Mouse (Mus musculus) MEL (cell line): ENCODE measurements at regions not wholly inside any gene's neighbourhood (a gene's known extent, or its start where the extent isn't known, plus 50 kb on each side); places are given as distances from the start of the nearest gene placed in this dataset.

ENCODE experiments used
- DNase-seq: peaks from one replicate; pipeline ENCODE4 v3.0.0; 2011; ENCODE audit warnings: low read depth, low spot score
- H3K27ac ChIP-seq: 2 replicates; pipeline ENCODE4 v1.5.1; 2012; ENCODE audit warnings: low read depth, mild to moderate bottlenecking, control low read depth, low read length, moderate library complexity; ENCODE audit not compliant: control insufficient read depth
- H3K27me3 ChIP-seq, 2 experiments: fragments of 150-350 bp in 1 of 2; sonication (generic) in 1 of 2; 2 replicates each; pipeline ENCODE4 v1.6.1; 2012; ENCODE audit warnings: low read length in 2 of 2, mild to moderate bottlenecking in 2 of 2, improper control_type of control experiment in 1 of 2, moderate library complexity in 1 of 2; ENCODE audit not compliant: insufficient read depth in 2 of 2, control insufficient read depth in 1 of 2
- H3K36me3 ChIP-seq, 2 experiments: 2 replicates each; pipeline ENCODE4 v1.6.1; 2012 to 2014; ENCODE audit warnings: low read length in 2 of 2, improper control_type of control experiment in 1 of 2, inconsistent platforms in 1 of 2, mild to moderate bottlenecking in 1 of 2; ENCODE audit not compliant: insufficient read depth in 2 of 2, control insufficient read depth in 1 of 2
- H3K4me1 ChIP-seq, 2 experiments: fragments of 150-350 bp in 1 of 2; sonication (generic) in 1 of 2; 2 replicates each; pipeline ENCODE4 v1.6.1; 2012; ENCODE audit warnings: low read length in 2 of 2, improper control_type of control experiment in 1 of 2, mild to moderate bottlenecking in 1 of 2; ENCODE audit not compliant: insufficient read depth in 2 of 2, control insufficient read depth in 1 of 2
- H3K4me3 ChIP-seq, 2 experiments: fragments of 150-350 bp in 1 of 2; sonication (generic) in 1 of 2; 2 replicates each; pipeline ENCODE4 v1.5.1; 2012; ENCODE audit warnings: low read depth in 2 of 2, low read length in 2 of 2, mild to moderate bottlenecking in 2 of 2, moderate library complexity in 2 of 2, control low read depth in 1 of 2, improper control_type of control experiment in 1 of 2; ENCODE audit not compliant: control insufficient read depth in 1 of 2, insufficient read depth in 1 of 2
- H3K79me2 ChIP-seq: 2 replicates; pipeline ENCODE4 v1.6.1; 2012; ENCODE audit warnings: mild to moderate bottlenecking, low read length, moderate library complexity; ENCODE audit not compliant: control insufficient read depth, poor library complexity, insufficient read depth
- H3K9ac ChIP-seq: 2 replicates; pipeline ENCODE4 v1.6.1; 2012; ENCODE audit warnings: low read depth, mild to moderate bottlenecking, control low read depth, low read length, moderate library complexity; ENCODE audit not compliant: control insufficient read depth, poor library complexity, severe bottlenecking
- H3K9me3 ChIP-seq: fragments of 150-350 bp; sonication (generic); replicated peaks from 2 replicates; pipeline ENCODE4 v1.6.1; 2012; ENCODE audit warnings: mild to moderate bottlenecking, low read length, improper control_type of control experiment, moderate library complexity; ENCODE audit not compliant: insufficient read depth
- BHLHE40 ChIP-seq: IDR thresholded peaks from 2 replicates; pipeline ENCODE4 v1.6.1; 2012; ENCODE audit warnings: low read depth, mild to moderate bottlenecking, inconsistent platforms, low read length, improper control_type of control experiment, borderline replicate concordance
- CHD2 ChIP-seq: IDR thresholded peaks from 2 replicates; pipeline ENCODE4 v1.6.1; 2011; ENCODE audit warnings: low read length, improper control_type of control experiment
- E2F4 ChIP-seq: IDR thresholded peaks from 2 replicates; pipeline ENCODE4 v1.6.1; 2011; ENCODE audit warnings: low read depth, low read length, improper control_type of control experiment, borderline replicate concordance
- ELF1 ChIP-seq: IDR thresholded peaks from 2 replicates; pipeline ENCODE4 v1.6.1; 2014; ENCODE audit warnings: low read depth, mild to moderate bottlenecking, inconsistent platforms, low read length, improper control_type of control experiment, moderate library complexity
- GATA1 ChIP-seq: IDR thresholded peaks from 2 replicates; pipeline ENCODE4 v1.6.1; 2011; ENCODE audit warnings: low read depth, low read length, improper control_type of control experiment
- KAT2A ChIP-seq: conservative IDR thresholded peaks from 2 replicates; pipeline ENCODE4 v1.6.1; 2012; ENCODE audit warnings: low read depth, low read length, improper control_type of control experiment, inconsistent platforms
- MXI1 ChIP-seq: IDR thresholded peaks from 2 replicates; pipeline ENCODE4 v1.6.1; 2011; ENCODE audit warnings: mild to moderate bottlenecking, low read depth, low read length, improper control_type of control experiment
- NELFE ChIP-seq: IDR thresholded peaks from 2 replicates; pipeline ENCODE4 v1.6.1; 2011; ENCODE audit warnings: low read depth, low read length, improper control_type of control experiment
- NRF1 ChIP-seq: IDR thresholded peaks from 2 replicates; pipeline ENCODE4 v1.6.1; 2014; ENCODE audit warnings: low read depth, mild to moderate bottlenecking, inconsistent platforms, low read length, improper control_type of control experiment, moderate library complexity; ENCODE audit not compliant: poor library complexity, insufficient read depth, severe bottlenecking
- POLR2AphosphoS2 ChIP-seq: IDR thresholded peaks from 2 replicates; pipeline ENCODE4 v1.6.1; 2011; ENCODE audit warnings: low read length, improper control_type of control experiment
- RCOR1 ChIP-seq: IDR thresholded peaks from 2 replicates; pipeline ENCODE4 v1.6.1; 2012; ENCODE audit warnings: low read depth, mild to moderate bottlenecking, inconsistent platforms, low read length, improper control_type of control experiment
- SIN3A ChIP-seq: IDR thresholded peaks from 2 replicates; pipeline ENCODE4 v1.6.1; 2012; ENCODE audit warnings: low read length, improper control_type of control experiment, inconsistent platforms
- TBP ChIP-seq: IDR thresholded peaks from 2 replicates; pipeline ENCODE4 v1.8.0; 2011; ENCODE audit warnings: low read depth, low read length, improper control_type of control experiment
- USF1 ChIP-seq: IDR thresholded peaks from 2 replicates; pipeline ENCODE4 v1.6.1; 2014; ENCODE audit warnings: low read depth, mild to moderate bottlenecking, inconsistent platforms, low read length, improper control_type of control experiment, moderate library complexity

DNA sequence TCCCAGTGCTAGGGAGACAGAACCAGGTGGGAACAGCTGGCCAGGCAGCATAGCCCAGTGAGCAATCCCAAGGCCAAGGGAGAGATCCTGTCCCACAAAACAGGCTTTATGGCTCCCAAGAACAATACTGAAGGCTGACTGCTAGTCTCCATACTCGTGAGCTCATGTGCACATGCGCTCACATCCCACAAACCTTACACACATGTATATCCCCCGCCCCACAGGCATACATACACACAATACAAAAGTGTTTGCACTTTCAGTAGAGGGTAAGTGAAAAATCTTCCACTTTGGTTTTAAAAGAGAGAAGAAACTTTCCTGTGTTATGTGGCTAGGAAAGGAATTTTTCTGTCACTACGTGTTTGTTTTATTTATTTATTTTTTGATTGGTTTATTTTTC lies 58.0 kb upstream of the Mettl25 start:
- H3K9me3 ChIP-seq = no peaks in the 10 kb centered on the region
- no peak overlapping the region for H3K4me3 ChIP-seq
- TF ChIP-seq POLR2AphosphoS2 (no peak), E2F4 (no peak), NRF1 (no peak), RCOR1 (no peak), NELFE (no peak), USF1 (no peak), TBP (no peak), BHLHE40 (no peak), CHD2 (no peak), GATA1 (no peak), MXI1 (no peak), KAT2A (no peak), SIN3A (no peak), ELF1 (no peak)
- TF ChIP-seq, all 39 proteins: peak for 0
- no peaks in the 10 kb centered on the region for H3K36me3 ChIP-seq
- no peak for DNase-seq
- H3K4me1 ChIP-seq = no peaks in the 10 kb centered on the region
- H3K9ac ChIP-seq = no peak overlapping the region
- no peaks in the 10 kb centered on the region for H3K27me3 ChIP-seq
- no peaks in the 10 kb centered on the region for H3K79me2 ChIP-seq
- H3K27ac ChIP-seq = no peak overlapping the region
